ENCODE assay signal across 9 mouse cellular contexts in genomic region chr5:113091162-113091561, GRCm38 (mm10). TPM values are rescaled to one million over a fixed set of nuclear protein-coding genes. Genes with fewer than 3 reads are reported as not detected.
DNase-seq lines count a peak whose midpoint lies in the region; ATAC-seq and TF ChIP-seq lines count a peak whose summit lies in the region.
"Had no signal": no experiment of that assay in that cellular context is flagged by ENCODE, and none has a peak within 500 bp of the region (broad histone marks: within the 10 kb centered on the region; RNA-seq: fewer than 3 reads in every experiment).

No protein-coding gene starts in this region.

- no peak overlapping the region for H3K9ac ChIP-seq in embryonic facial prominence, embryonic 14.5 days (ENCODE audit: low read depth, low read length)
- H3K9ac ChIP-seq in midbrain, postnatal 0 days (replicated peaks; ENCODE audit: low read length, poor library complexity, severe bottlenecking), result no peak overlapping the region

- no peaks in the 10 kb centered on the region for H3K9me3 ChIP-seq in embryonic facial prominence, embryonic 14.5 days (ENCODE audit: control insufficient read depth, low read length)
- no peaks in the 10 kb centered on the region for H3K9me3 ChIP-seq in midbrain, postnatal 0 days (ENCODE audit: low read length)

- DNase-seq in CD4-positive, CD25-positive, alpha-beta regulatory T cell, adult 2 months (ENCODE audit: low read depth, low spot score), result peak; percentile 40
- DNase-seq in lung, adult 2 months, result no peak
- no peak for DNase-seq in lung, postnatal 25 days (ENCODE audit: low spot score)
- DNase-seq in embryonic facial prominence, embryonic 14.5 days (ENCODE audit: low spot score), result peak; percentile 39
- DNase-seq in kidney, adult 8-10 months, result peak; percentile 79 to 83
- DNase-seq in midbrain, postnatal 0 days (ENCODE audit: low spot score), result peak; percentile 78
- DNase-seq in urinary bladder, postnatal 4 days (ENCODE audit: low spot score in 2 of 2), result no peak

- TF ChIP-seq CTCF in lung, adult 2 months (IDR thresholded peaks at IDR 0.05; ENCODE audit: insufficient read depth, low read length), result peak; percentile 85
- peak; percentile 85 for TF ChIP-seq CTCF in midbrain, postnatal 0 days (IDR thresholded peaks at IDR 0.05)

- no peak overlapping the region for H3K4me3 ChIP-seq in lung, adult 2 months (replicated peaks; ENCODE audit: extremely low read depth, low read depth, low read length)
- H3K4me3 ChIP-seq in embryonic facial prominence, embryonic 14.5 days (ENCODE audit: low read depth, low read length), result no peak overlapping the region
- no peak overlapping the region for H3K4me3 ChIP-seq in midbrain, postnatal 0 days (ENCODE audit: low read depth, low read length)

- no peak overlapping the region for H3K27ac ChIP-seq in embryonic facial prominence, embryonic 14.5 days (replicated peaks; ENCODE audit: low read depth, low read length)
- H3K27ac ChIP-seq in midbrain, postnatal 0 days (ENCODE audit: low read depth, low read length), result no peak overlapping the region

- H3K27me3 ChIP-seq in embryonic facial prominence, embryonic 14.5 days (replicated peaks; ENCODE audit: control insufficient read depth, insufficient read depth, low read length), result no peaks in the 10 kb centered on the region
- H3K27me3 ChIP-seq in midbrain, postnatal 0 days (ENCODE audit: insufficient read depth, low read length), result no peaks in the 10 kb centered on the region

- no peaks in the 10 kb centered on the region for H3K36me3 ChIP-seq in embryonic facial prominence, embryonic 14.5 days (ENCODE audit: control insufficient read depth, insufficient read depth, low read length)
- H3K36me3 ChIP-seq in midbrain, postnatal 0 days (ENCODE audit: insufficient read depth, low read length), result peaks cover 25% of the 10 kb centered on the region

- no peak for TF ChIP-seq POLR2A in lung, adult 2 months (IDR thresholded peaks at IDR 0.05; ENCODE audit: borderline replicate concordance, extremely low read depth, low read depth, low read length)

- no peak for ATAC-seq in CD4-positive, CD25-positive, alpha-beta regulatory T cell, adult 4 months
- no peak for ATAC-seq in embryonic facial prominence, embryonic 14.5 days (ENCODE audit: low read depth)
- no peak; the same call in 1 of the 2 replicates for ATAC-seq in midbrain, postnatal 0 days (ENCODE audit: low FRiP score)

- 60% methylated on average over 5 of the region's 5 CpGs for WGBS in lung, adult 2 months
- WGBS in embryonic facial prominence, embryonic 14.5 days, result 38% methylated on average over 5 of the region's 5 CpGs
- WGBS in midbrain, postnatal 0 days, result 59% methylated on average over 5 of the region's 5 CpGs

- no peak overlapping the region for H3K4me2 ChIP-seq in embryonic facial prominence, embryonic 14.5 days (ENCODE audit: low read depth, low read length)
- no peak overlapping the region for H3K4me2 ChIP-seq in midbrain, postnatal 0 days (ENCODE audit: low read depth, low read length, poor library complexity, severe bottlenecking)

- H3K4me1 ChIP-seq in lung, adult 2 months (ENCODE audit: control insufficient read depth, insufficient read depth, low read length), result no peaks in the 10 kb centered on the region
- no peaks in the 10 kb centered on the region for H3K4me1 ChIP-seq in embryonic facial prominence, embryonic 14.5 days (ENCODE audit: control insufficient read depth, insufficient read depth, low read length)
- H3K4me1 ChIP-seq in midbrain, postnatal 0 days (ENCODE audit: insufficient read depth, low read length), result no peaks in the 10 kb centered on the region; the same call in 1 of the 2 replicates

RNA-seq across cellular contexts. Expression of gene Crybb3, which starts 9.8 kb away (rescaled TPM):
- not detected for polyA plus RNA-seq in CD4-positive, CD25-positive, alpha-beta regulatory T cell, adult 4 months (2017; shearing (Covaris generic))
- polyA plus RNA-seq in lung, adult 2 months (2012; rRNA removed), result 5.2 and 5.7 TPM in 2 replicates
- polyA plus RNA-seq in embryonic facial prominence, embryonic 14.5 days (2014; fragmentation: Nextera tagmentation; extraction: Ambion mirVana), result 2.1 and 2.3 TPM in 2 replicates
- total RNA-seq in midbrain, postnatal 0 days (2014; rRNA removed), result 1.4 and 3.0 TPM in 2 replicates
- 2.2 and 3.1 TPM in 2 replicates for polyA plus RNA-seq in midbrain, postnatal 0 days (2015; fragmentation: Nextera tagmentation; extraction: Ambion mirVana)

RNA-seq across cellular contexts. Expression of gene Crybb2, which starts 21.2 kb away (rescaled TPM):
- polyA plus RNA-seq in CD4-positive, CD25-positive, alpha-beta regulatory T cell, adult 4 months (2017; shearing (Covaris generic)), result not detected
- polyA plus RNA-seq in lung, adult 2 months (2012; rRNA removed), result not detected in 2 replicates
- polyA plus RNA-seq in embryonic facial prominence, embryonic 14.5 days (2014; fragmentation: Nextera tagmentation; extraction: Ambion mirVana), result not detected in 2 replicates
- total RNA-seq in midbrain, postnatal 0 days (2014; rRNA removed), result not detected in 2 replicates
- not detected in 2 replicates for polyA plus RNA-seq in midbrain, postnatal 0 days (2015; fragmentation: Nextera tagmentation; extraction: Ambion mirVana)
- total RNA-seq: gastrocnemius, postnatal 4 days had no signal

Comparison
In these comparisons a context has a peak if more than half of its experiments do, and no peak if none do; other contexts are left out.
1. DNase-seq: peak in CD4-positive, CD25-positive, alpha-beta regulatory T cell, adult 2 months (single experiment), embryonic facial prominence, embryonic 14.5 days (single experiment), kidney, adult 8-10 months (2 of 2) and midbrain, postnatal 0 days (single experiment); none in lung, adult 2 months (single experiment), lung, postnatal 25 days (single experiment) and urinary bladder, postnatal 4 days (0 of 2).